Mouse (Mus musculus) MEL (cell line): ENCODE measurements around the gene Cd82.

Source experiments
- CHD1 ChIP-seq: IDR thresholded peaks from 2 replicates; pipeline ENCODE4 v1.6.1; 2012; ENCODE audit warnings: low read depth, mild to moderate bottlenecking, inconsistent platforms, low read length, improper control_type of control experiment
- POLR2A ChIP-seq, 2 experiments: IDR thresholded peaks; 2 replicates each; pipeline ENCODE4 v1.6.1; 2011 to 2012; ENCODE audit warnings: low read length in 2 of 2, mild to moderate bottlenecking in 2 of 2, control low read depth in 1 of 2, improper control_type of control experiment in 1 of 2, low read depth in 1 of 2, moderate library complexity in 1 of 2; ENCODE audit not compliant: control insufficient read depth in 1 of 2, insufficient read depth in 1 of 2, poor library complexity in 1 of 2
- POLR2AphosphoS2 ChIP-seq: IDR thresholded peaks from 2 replicates; pipeline ENCODE4 v1.6.1; 2011; ENCODE audit warnings: low read length, improper control_type of control experiment
- USF1 ChIP-seq: IDR thresholded peaks from 2 replicates; pipeline ENCODE4 v1.6.1; 2014; ENCODE audit warnings: low read depth, mild to moderate bottlenecking, inconsistent platforms, low read length, improper control_type of control experiment, moderate library complexity

DNA sequence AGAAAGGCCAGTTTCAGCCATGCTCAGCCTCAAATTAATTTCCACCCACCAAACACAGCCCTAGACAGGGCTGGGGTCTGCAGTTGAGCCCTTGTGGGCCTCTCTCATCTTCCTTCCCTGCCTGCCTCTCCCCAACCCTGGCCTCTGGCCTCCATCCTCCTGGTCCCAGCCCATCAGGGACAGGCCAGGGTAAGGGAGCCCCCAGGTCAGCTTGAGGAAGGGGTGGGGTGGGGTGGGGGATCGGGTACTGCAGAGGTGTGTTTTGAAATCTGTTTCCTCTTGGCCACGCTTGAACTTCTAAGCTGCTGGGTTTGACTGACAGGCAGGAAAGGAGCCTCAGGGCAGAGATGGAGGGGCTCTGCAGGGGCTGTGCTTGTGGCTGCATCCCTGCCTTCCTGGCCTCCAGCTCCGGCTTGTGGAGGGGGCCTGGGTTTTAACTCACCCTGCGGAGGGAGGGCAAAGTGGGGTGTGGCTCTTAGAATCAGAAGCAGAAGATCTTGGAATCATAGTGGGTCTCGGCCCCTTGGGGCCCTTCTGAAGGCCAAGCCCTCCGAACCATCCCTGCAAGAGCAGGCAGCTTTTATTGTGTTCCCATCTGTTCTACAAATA, 19.2 kb upstream of the Cd82 start:
- TF ChIP-seq CHD1 (no peak), POLR2AphosphoS2 (no peak), USF1 (no peak), POLR2A (IDR thresholded peaks at IDR 0.05; ENCODE audit: control insufficient read depth in 1 of 2, insufficient read depth in 1 of 2, low read depth in 1 of 2, low read length in 2 of 2, poor library complexity in 1 of 2) (no peak)
